Mouse (Mus musculus) common myeloid progenitor, adult 5-6 weeks (primary cell): Measurements from ENCODE around the gene Fat4. TPM values are rescaled to one million over a fixed set of nuclear protein-coding genes. Genes with fewer than 3 reads are reported as not detected.
A peak's percentile ranks its signal among the peaks of the same experiment; 100 is the strongest.

Experiments used
- ATAC-seq: replicated peaks from 2 replicates; pipeline ENCODE4 v1.8.0; 2016; ENCODE audit warnings: low read depth, mild to moderate bottlenecking, moderate TSS enrichment, inconsistent platforms; ENCODE audit not compliant: poor library complexity, severe bottlenecking
- total RNA-seq: library from RNA; stranded (forward); fragments of 200-1000, 187-1606 nt; gene quantifications from 2 replicates; pipeline ENCODE4 v1.2.3, GENCODE M21; 2017

The Fat4 gene
- under 0.01 TPM in 1 of 2 replicates, not detected in the other for total RNA-seq

DNA sequence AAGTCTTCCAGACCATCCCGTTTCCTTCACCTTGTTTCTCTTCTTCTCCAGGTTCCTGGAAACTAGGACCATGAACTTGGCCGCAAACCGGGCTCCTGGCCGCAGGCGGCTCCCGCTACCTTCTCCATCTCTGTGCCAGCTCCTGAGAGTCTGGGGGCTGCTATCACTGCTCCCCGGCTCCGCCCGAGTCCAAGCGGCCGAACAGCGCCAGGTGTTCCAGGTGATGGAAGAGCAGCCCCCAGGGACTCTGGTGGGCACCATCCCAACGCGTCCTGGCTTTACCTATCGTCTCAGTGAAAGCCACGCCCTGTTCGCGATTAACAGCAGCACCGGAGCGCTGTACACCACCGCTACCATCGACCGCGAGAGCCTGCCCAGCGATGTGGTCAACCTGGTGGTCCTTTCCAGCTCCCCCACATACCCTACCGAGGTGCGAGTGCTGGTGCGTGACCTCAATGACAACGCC lies at the start of gene Fat4:
Fat4 (plus strand) TSS at position 51 of the 466 bp plus-strand sequence.
- no peak for ATAC-seq

DNA sequence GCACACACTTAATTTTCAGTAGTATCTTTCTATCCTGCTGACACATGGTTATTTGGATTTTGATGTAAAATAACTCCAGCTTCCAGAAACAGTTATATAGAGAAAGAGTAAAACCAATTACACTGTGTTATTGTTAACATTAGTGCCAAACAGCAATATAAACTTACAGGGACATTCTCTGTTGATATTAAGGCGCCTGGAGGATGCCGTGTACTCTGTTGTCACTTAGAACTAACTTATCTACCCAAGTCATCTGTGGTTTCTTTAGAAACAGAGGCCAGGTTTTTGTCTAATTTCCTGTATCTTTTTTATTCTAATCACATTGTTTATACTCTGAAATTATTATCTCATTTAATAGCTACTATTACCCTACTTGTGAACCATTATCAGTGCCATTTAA lies 47.3 kb upstream of the Fat4 start:
- ATAC-seq = no peak

DNA sequence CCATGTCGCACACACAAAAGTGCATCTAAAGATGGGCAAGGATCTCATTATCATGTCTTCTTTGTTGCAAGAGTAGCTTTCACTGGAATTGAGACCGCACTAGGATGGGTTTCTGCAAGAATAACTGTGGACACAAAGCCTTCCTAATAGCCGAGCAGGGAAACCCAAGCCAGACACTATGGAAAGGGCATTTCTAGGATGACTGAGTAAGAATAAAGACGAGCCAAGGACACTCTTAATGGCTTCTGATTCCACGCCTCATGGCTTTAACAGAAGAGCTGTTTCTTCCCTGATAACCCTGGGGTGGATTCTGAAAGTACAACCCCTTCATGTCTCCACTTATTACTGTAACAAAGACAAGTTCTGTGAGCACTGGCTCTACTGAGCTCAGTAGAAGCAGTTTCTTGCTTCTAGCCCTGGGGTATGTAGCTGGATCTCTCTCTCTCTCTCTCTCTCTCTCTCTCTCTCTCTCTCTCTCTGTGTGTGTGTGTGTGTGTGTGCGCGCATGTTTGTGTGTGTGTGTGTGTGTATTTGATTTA lies 43.7 kb upstream of the Fat4 start:
- ATAC-seq = no peak

DNA sequence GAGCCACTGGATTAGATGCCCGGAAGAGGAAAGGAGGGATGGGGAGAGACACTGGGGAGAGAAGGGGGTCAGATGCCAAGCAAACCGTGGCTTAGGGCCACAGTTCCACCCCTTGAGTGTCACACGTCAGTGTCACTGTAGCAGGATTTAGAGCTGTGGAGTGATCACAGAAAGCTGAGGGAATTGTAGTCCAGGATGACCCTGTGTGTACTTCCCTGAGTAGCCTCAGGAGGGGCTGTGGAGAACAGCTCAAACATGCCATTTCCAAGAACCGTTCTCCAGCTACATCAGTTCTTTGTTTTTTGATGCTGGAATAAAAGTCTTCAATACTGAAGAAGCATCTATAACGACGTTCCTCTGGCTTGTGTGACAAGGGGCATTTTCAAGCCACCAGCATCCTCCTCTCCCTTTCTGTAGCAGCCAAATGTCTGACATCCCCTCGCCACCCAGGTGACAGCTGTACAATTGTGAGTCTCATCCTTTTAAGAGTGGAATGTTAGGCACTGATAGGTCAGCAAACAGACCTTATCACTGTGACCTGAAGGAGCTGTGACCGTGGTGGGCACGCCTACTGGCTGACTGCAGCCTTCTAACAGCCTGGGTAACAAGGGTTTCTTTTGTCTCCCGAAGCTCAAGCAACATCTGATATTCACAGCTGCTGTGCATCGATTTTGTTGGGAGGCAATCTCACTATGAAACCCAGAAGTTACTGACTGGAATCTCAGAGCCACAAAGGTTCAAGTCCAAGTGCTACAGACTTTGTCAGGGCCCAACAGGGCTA lies 39.9 kb upstream of the Fat4 start:
- no peak for ATAC-seq

DNA sequence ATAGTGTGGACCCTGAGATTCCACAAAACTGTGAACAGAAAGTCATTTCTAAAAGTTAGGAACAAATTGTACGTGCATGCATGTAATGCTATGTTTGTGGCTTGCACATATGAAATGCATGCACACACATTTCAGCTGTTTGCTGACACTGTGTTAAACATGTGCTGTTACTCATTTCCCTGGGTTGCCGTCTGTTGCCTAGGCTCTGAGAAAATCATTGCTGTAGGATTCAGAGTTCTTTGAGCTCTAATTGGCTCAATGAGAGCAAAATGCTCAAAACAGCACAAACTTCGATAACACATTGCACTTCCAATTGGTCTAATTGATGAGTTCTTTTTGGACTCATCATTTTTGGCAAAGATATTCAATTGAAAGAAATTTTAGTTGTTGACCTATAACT lies 37.7 kb upstream of the Fat4 start:
- ATAC-seq = no peak

DNA sequence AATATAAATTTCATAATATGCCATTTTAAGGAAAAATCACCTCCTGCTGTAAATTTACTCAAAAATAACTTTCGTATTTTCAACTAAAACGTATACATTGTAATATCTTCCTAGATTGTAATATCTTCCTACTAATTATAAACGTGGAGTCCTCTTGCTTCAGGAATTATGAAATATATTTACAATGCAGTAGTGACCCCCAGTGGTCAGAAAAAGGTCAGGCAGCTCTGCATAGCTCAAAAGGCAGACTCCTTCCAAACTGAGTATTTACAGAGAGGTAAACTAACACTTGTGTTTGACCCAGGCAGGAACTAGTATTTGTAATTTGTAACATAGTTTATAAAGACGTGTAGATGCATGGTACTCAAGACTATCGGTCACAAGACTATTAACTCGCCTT lies 37.2 kb upstream of the Fat4 start:
- peak; percentile 74; the same call in 1 of the 2 replicates for ATAC-seq

DNA sequence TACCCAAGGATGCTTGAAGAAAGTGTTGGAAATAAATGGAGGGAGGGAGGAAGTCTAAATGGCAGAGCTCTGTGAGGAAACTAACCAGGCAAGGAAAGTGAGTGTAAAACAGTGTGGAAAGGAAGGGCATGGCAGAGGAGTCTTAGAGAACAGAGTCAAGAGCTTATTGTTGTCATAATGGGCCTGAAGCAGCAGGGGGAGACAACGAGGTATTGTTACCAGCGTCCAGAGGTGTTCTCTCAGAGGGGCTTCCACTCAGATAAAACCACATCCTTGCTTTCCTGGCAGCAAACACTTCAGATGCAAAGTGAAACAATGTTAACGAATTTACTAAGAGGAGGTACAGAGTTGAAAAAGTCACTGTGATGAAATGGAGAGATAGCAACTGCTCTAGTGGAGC lies 33.1 kb upstream of the Fat4 start:
- peak; percentile 62; the same call in 1 of the 2 replicates for ATAC-seq

DNA sequence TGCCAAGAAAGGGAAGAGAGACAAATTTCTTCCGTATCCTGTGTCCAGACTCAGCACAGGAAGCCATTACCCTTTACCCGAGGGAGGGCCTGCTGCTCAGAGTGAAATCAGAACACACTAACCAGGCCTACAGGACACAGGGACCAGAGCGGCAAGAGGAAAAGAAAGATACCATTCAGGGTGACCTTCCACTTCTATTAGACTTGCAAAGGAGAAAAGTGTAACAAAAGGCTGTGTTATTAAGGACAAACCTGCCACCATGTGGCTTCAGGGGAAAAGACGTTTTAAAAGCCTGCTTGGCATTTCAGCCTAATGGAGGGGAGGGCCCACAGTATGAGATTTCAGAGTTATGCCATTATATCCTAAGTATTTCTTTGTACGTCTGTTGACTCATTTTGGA lies 26.1 kb upstream of the Fat4 start:
- ATAC-seq = no peak

DNA sequence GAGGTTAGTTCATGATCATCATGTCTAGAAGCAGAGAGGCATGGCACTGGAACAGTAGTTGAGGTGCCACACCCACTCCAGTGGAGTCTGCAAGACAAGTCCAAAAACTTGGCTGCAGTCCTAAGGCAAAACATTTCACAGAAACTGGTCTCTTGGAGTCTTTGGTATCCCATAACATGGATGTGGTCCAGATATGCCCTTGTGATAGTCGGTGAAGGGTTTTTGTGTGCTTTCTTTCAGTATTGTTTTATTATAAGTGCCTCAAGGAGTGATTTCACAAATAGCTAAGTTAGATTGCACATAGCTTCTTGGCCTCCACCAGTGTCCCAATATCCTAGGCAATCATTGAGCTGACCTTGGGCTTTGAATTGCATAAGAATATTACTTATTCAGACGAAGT lies 15.4 kb upstream of the Fat4 start:
- no peak for ATAC-seq

DNA sequence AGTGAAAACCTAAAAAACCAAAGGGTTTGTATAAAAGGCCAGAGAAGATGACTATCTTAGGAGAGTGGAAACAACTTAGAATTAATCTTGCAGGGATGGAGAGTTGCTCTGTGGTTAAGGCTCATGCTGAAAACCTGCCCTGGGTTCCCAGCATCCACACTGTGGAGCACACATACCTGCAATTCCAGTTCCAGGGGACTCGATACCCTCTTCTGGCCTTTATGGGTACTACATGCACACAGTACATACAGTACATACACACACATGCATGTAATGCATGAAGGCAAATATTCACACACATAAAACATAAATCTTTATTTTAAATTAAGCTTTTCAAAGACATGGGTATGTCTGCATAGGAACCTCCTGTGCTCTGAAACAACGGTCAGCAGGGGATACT lies 10.9 kb upstream of the Fat4 start:
- no peak for ATAC-seq

DNA sequence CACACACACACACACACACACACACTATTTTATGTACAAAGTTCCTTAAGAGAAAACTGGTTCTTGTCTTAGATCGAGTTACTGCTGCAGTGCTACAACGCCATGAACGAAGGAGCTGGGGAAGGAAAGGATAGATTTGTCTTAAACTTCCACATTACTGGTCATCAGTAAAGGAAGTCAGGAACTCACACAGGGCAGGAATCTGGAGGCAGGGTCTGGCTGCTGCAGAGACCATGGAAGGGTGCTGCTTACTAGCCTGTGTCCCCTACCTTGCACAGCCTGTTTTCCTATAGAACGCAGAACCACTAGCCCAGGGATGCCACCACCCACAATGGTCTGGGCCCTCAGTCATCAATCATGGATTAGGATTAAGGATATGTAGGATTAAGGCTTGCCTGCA lies 10.0 kb upstream of the Fat4 start:
- ATAC-seq = no peak

DNA sequence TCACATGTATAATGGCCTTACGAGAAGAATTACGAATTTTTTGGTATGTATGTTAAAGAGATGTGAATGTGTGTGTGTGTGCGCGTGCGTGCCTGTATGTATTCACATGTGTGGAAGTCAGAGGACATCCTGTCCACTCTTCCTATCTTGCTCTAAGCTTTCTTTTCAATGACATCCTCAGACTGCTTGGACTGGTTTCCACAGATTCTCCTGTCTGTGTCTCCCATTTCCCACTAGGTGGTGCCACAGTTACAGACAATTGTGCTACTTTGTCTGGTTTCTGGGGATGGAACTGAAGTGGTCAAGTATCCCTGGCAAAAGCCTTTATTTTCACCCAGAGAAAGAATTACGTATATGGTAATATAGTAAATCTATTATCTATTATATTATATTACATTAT lies 4.0 kb upstream of the Fat4 start:
- ATAC-seq = no peak

DNA sequence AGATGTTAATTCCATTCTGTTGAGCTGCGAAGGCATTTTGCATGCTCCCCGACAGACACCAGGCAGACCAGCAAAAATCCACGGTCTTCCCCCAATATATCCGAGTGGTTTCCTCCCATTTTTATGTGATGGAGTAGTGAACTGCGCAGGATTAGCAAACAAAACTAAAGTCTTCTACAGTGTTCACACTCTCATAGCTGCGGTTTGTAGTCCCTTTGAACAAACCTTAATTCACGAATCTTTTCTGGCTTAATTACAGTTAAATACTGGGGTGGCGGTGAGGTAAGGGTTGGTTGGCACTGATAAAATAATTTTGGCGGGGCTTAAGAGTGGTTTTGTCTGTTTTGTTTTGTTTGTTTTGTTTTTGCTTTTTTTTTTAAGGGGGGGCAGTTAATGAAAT lies 3.1 kb upstream of the Fat4 start:
- no peak for ATAC-seq

DNA sequence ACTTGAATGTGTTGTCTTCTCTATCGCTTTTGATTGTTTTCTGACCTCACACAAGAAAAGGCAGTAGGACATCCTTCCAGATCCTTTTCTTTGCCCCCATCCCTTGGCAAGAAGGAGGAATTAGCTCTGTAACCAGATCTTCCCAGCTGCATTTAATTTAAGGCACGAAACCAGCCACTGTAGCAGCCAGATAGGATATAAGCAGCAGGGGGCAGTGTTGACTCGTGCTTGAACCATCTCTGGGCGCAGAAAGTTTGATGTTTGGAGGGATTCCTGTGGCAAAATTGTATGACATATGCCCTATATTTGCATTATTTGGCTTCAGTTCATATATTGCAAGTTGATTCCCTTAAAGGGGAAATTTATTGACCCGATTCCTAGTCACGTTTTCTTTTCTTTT lies 2.5 kb upstream of the Fat4 start:
- ATAC-seq = peak; percentile 60

DNA sequence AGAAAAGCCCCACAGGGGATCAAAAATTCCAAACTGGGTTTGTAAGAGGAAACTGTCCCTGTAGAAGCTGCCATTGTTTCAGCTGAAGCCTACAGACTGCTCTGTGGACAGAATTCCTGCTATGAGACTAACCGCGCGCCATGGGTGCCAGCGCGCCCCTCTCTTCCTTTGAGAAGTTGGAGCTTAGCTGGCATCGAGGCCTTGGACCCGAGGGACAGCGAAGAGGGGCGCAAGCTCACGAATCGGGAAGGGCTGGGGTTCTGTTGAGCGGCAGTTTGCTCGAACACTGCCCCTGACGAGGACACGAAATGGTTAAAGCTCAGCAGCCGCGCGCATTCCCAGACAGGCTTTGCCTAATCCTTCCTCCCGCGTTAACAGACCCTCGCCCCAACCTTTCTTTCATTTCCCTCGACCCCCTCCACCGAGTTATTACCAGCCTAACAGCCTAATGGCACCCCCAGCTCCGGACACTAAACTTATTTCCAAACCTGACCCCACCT lies 1.8 kb upstream of the Fat4 start:
- no peak for ATAC-seq

DNA sequence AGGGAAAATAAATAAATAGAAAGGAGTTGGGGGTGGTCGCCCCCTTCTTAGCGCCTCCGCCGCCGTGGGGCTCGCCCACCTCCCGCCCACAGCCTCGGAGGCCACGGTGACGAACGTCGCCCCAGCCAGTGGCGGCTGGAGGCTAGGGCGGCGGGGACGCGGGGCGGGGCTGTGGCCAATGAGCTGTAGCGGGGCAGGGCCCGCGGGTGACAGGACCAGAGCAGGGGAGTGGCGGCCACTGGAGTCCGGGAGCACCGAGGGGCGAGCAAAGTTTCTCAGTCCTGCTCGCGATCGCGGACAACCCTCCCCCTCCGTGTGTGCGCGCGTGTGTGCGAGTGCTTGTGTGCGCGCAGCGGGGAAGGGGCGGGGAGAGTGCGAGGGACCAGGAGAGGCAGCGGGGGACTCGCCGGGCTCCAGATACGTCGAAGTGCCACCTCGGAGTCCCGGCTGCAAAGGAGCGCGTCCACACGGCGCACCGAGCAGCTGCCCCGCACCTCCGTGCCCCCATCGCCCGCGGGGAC lies 1.2 kb upstream of the Fat4 start:
- peak; percentile 59 for ATAC-seq

DNA sequence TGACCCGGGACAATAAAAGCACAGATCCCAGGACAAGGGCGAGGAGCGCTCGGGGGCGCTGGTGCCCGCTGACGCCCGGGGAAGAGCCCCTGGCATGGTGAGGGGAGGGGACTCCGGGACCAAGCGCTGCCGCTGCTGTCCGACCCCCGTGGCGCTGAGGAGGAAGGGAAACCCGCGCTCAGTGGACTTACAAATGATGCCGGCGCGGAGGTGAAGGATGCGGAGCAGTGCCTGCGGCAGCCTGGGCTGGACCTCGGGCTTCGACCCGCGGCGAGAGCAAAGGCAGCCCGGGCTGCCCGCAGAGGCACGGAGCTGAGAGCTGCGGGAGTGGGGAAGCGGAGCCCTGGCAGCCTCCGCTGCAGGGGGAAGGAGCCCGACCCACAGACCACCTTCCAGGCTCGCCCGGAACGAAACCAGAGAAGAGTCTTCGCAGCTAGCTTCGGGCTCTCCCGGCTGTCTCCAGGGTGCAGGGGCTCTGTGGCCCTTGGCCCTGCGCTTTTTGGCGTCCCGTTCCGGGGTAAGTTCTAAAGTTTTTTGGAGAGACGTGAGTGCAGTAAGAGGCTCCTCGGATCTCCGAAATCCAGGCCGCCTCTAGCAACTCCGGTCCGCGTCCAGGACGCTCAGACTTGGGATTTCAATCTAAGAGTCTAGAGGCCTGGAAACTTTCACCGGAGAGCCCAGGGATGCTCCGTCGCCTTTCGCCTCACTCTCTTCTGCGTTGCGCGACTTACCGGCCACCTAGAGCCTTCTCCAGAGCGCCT lies 499 bp upstream of the Fat4 start:
- ATAC-seq = no peak

DNA sequence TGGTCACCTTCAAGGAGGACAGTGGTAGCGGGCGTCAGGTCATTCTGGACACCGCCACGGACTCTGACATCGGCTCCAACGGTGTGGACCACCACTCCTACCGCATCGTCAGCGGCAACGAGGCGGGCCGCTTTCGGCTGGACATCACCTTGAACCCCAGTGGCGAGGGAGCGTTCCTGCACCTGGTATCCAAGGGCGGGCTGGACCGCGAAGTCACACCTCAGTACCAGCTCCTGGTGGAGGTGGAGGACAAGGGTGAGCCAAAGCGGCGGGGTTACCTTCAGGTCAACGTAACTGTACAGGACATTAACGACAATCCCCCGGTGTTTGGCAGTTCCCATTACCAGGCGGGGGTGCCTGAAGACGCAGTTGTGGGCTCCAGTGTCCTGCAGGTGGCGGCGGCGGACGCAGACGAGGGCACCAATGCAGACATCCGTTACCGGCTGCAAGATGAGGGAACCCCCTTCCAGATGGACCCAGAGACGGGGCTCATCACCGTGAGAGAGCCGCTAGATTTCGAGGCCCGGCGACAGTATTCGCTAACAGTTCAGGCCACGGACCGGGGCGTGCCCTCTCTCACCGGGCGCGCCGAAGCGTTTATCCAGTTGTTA lies 746 bp downstream of the Fat4 start:
- ATAC-seq = peak; percentile 23; the same call in 1 of the 2 replicates

DNA sequence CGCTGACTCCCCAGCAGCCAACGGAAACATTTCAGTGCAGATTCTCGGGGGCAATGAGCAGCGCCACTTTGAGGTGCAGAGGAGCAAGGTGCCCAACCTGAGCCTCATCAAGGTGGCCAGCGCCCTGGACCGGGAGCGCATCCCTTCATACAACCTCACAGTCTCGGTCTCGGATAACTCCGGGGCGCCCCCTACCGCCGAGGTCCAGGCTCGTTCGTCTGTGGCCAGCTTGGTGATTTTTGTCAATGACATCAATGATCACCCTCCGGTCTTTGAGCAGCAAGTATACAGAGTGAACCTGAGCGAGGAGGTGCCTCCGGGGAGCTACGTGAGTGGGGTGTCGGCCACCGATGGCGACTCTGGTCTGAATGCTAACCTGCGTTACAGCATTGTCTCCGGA lies 1.4 kb downstream of the Fat4 start:
- peak; percentile 23; the same call in 1 of the 2 replicates for ATAC-seq

DNA sequence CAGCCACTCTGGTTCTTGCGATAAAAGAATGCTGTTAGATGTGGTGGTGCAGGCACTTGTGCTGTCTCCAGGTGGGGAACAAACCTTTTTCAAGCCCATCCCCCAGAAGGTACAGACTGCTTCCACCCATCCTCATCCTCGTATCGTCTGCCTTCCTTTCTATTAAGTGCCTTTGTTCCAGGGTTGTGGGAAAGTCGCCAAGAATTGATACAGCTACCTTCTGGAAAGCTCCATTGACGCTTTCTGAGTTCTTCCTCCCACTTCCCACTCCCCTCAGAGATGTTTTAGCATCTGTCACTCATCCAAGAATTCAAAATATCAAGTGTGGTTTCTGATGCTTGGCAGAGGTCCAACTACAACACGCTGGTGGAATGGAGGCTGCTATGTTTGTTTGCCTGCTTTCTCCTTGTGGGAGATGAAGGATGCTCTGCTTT lies 6.1 kb downstream of the Fat4 start:
- no peak for ATAC-seq
